Mouse (Mus musculus) cerebellum, adult 2 months (tissue): ENCODE data around the gene Szt2.

ENCODE experiments used
- CTCF ChIP-seq: fragments of 200-500 bp; IDR thresholded peaks from 2 replicates; pipeline ENCODE4 v1.5.1; 2011; ENCODE audit warnings: low read depth, mild to moderate bottlenecking, control low read depth, low read length, moderate library complexity, borderline replicate concordance; ENCODE audit not compliant: insufficient read depth
- POLR2A ChIP-seq: fragments of 200-500 bp; IDR thresholded peaks from 2 replicates; pipeline ENCODE4 v1.6.1; 2011; ENCODE audit warnings: low read length, control low read depth, borderline replicate concordance; ENCODE audit not compliant: insufficient read depth

DNA sequence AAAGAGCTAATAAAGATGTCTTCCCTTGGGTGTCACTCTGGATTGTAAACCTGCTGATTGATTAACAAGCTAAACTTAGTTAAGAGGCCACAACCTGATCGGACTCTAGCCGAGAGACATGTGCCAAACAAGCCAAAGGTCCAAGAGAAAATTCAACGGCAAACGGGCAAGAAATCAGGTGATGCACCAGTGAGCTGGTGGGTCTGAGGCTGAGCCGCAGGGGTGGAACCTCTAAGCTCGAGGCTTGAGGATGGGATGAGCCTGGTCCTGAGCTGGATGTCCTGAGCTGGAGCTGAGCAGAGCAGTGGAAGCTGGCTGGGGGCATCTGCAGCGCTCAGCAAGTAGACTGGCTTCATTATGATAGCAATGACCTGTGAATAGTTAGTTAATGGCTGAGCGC, 51.6 kb downstream of the Szt2 start:
- TF ChIP-seq POLR2A (no peak), CTCF (no peak)
